Mouse (Mus musculus) C2C12 (cell line): Measurements from ENCODE around the gene Gm47791. TPM values are rescaled to one million over a fixed set of nuclear protein-coding genes. Genes with fewer than 3 reads are reported as not detected.
A peak's percentile ranks its signal among the peaks of the same experiment; 100 is the strongest.

Experiments
- H3K27me3 ChIP-seq: one replicate; pipeline ENCODE4 v1.6.1; 2011; ENCODE audit not compliant: control insufficient read depth, insufficient read depth, insufficient read length
- H3K36me3 ChIP-seq: one replicate; pipeline ENCODE4 v1.6.1; 2011; ENCODE audit not compliant: control insufficient read depth, insufficient read depth
- H3K4me3 ChIP-seq: one replicate; pipeline ENCODE4 v1.5.1; 2011; ENCODE audit warnings: mild to moderate bottlenecking, control low read depth; ENCODE audit not compliant: poor library complexity, insufficient read depth, severe bottlenecking
- H3K79me2 ChIP-seq: one replicate; pipeline ENCODE4 v1.6.1; 2011; ENCODE audit not compliant: control insufficient read depth, insufficient read depth
- H3K79me3 ChIP-seq: one replicate; pipeline ENCODE4 v1.6.1; 2011; ENCODE audit warnings: low read depth, control low read depth
- H3ac ChIP-seq: one replicate; pipeline ENCODE3; 2011; ENCODE audit warnings: low read depth; ENCODE audit not compliant: control insufficient read depth, insufficient read length
- CEBPB ChIP-seq: IDR thresholded peaks from one replicate; pipeline ENCODE4 v1.6.1; 2011; ENCODE audit warnings: low read depth, mild to moderate bottlenecking, control low read depth, moderate library complexity
- CTCF ChIP-seq: IDR thresholded peaks from one replicate; pipeline ENCODE4 v1.5.1; 2011; ENCODE audit not compliant: control insufficient read depth, insufficient read depth, insufficient read length
- FOSL1 ChIP-seq: IDR thresholded peaks from one replicate; pipeline ENCODE4 v1.8.0; 2011; ENCODE audit warnings: mild to moderate bottlenecking, low read length; ENCODE audit not compliant: poor library complexity, insufficient read depth, severe bottlenecking
- MAX ChIP-seq: IDR thresholded peaks from one replicate; pipeline ENCODE4 v1.6.1; 2011; ENCODE audit warnings: mild to moderate bottlenecking, control low read depth
- MYOD1 ChIP-seq: IDR thresholded peaks from one replicate; pipeline ENCODE4 v1.6.1; 2011; ENCODE audit warnings: low read depth; ENCODE audit not compliant: control insufficient read depth, insufficient read length
- MYOG ChIP-seq: IDR thresholded peaks from one replicate; pipeline ENCODE4 v1.6.1; 2011; ENCODE audit not compliant: control insufficient read depth, insufficient read length; ENCODE audit errors: extremely low read depth
- USF1 ChIP-seq: IDR thresholded peaks from one replicate; pipeline ENCODE4 v1.6.1; 2011; ENCODE audit warnings: low read depth, mild to moderate bottlenecking, control low read depth, moderate library complexity
- polyA plus RNA-seq: library from polyadenylated mRNA; unstranded; fragments of >200 nt; fragmentation: generic; extraction: Trizol; gene quantifications from one replicate; pipeline ENCODE4 v1.2.1, GENCODE M21; 2012; ENCODE audit warnings: missing spikeins

The Gm47791 gene
- polyA plus RNA-seq, 1 experiment, result not detected

DNA sequence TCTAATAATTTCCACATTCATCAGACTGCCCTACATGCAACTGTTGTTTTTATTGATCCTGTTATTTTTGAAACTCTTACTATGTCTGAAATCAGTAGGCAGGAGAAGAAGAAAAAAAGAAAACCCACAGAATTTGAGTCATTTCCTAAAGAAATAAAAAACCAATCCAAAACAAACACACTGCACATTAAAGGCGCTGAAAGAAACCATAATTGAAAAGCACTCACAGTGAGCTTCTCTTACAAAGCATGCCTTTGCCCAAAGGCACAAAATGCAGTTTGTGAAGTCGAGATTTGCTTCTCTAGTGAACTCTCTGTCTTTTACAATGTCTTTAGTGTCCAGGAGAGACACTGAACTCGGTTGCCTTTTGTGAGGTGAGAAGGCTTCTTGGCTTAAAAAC is 37.5 kb upstream of the Gm47791 start:
- no peaks in the 10 kb centered on the region for H3K79me2 ChIP-seq
- H3K4me3 ChIP-seq, result no peak overlapping the region
- H3K36me3 ChIP-seq, result no peaks in the 10 kb centered on the region
- peak overlapping the region; percentile 18 for H3ac ChIP-seq
- no peak for TF ChIP-seq MYOG
- TF ChIP-seq CEBPB, result no peak
- TF ChIP-seq MYOD1, result no peak
- TF ChIP-seq FOSL1, result peak; percentile 56
- TF ChIP-seq CTCF, result no peak
- TF ChIP-seq MAX, result peak; percentile 69
- TF ChIP-seq USF1, result no peak
- H3K27me3 ChIP-seq, result no peaks in the 10 kb centered on the region
- H3K79me3 ChIP-seq, result no peaks in the 10 kb centered on the region

DNA sequence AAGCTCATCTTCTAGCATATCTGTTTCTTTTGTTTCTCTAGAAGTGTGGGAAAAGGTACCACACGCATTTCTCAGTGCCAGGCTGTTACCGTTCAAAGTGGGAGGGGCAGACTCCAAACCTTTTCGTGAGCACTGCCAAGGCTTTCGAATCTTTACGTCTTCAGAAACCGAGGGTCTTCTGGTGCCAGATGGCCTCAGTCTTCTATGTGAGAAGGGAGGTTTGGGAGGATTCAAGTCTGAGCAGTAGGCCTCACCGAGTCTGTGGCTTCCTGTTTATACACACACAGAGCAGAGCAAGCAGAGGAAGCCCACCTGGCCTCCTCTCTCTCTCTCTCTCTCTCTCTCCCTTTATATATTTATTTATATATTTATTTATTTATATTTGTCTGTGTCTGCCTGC is 36.2 kb upstream of the Gm47791 start:
- no peaks in the 10 kb centered on the region for H3K79me3 ChIP-seq
- H3K36me3 ChIP-seq, result no peaks in the 10 kb centered on the region
- H3ac ChIP-seq, result no peak overlapping the region
- no peak overlapping the region for H3K4me3 ChIP-seq
- no peaks in the 10 kb centered on the region for H3K27me3 ChIP-seq
- TF ChIP-seq MAX (no peak), CEBPB (no peak), MYOG (no peak)
- H3K79me2 ChIP-seq, result no peaks in the 10 kb centered on the region

DNA sequence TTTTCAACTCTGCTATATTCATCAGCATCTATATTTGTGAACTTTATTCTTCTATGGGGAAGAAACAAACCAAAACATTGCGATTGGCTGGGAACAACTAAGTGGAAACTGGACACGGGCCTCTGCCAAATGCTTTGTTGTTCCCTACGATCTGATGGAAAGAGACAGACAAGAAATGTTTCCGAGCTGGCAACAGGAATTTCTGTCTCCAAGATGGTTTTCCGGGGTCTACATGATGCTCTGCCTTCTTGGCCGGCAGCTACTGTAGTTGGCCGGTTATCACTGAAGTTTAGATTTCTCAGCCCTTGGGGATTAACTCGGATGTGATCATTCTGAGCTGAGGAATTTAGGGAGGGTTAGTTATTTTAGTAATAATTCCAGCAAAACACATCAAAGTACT is 35.3 kb upstream of the Gm47791 start:
- H3K27me3 ChIP-seq, result no peaks in the 10 kb centered on the region
- H3K79me3 ChIP-seq, result no peaks in the 10 kb centered on the region
- no peak for TF ChIP-seq FOSL1
- no peak for TF ChIP-seq USF1
- no peak for TF ChIP-seq MYOD1
- no peak for TF ChIP-seq CEBPB
- no peak for TF ChIP-seq MAX
- TF ChIP-seq CTCF, result no peak
- TF ChIP-seq MYOG, result no peak
- H3K79me2 ChIP-seq, result no peaks in the 10 kb centered on the region
- H3K36me3 ChIP-seq, result no peaks in the 10 kb centered on the region
- no peak overlapping the region for H3K4me3 ChIP-seq
- no peak overlapping the region for H3ac ChIP-seq

DNA sequence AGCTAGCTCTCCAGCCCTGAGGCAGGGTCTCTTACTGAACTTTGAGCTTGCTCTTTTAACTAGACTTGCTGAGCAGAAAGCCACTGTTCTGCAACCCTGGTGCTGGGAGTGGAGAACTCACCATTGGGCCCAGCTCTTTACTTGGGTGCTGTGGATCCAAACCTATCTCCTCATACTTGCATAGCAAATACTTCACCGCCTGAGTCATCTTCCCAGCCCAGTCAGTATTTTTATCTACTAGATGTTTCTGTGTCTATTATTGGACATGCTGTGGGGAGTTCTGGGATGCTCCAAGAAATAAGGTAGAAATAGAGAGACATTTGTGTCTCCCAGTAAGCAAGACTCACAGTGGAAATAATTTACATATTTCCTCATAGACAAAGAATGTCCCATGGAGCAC is 33.0 kb upstream of the Gm47791 start:
- no peaks in the 10 kb centered on the region for H3K27me3 ChIP-seq
- TF ChIP-seq USF1 (no peak), FOSL1 (no peak), MAX (no peak), CTCF (no peak), MYOD1 (no peak), CEBPB (no peak), MYOG (no peak)

GRCm38 (mm10) chr1:82803608-82804007 is 32.6 kb upstream of the Gm47791 start:
- TF ChIP-seq MAX, result no peak
- TF ChIP-seq FOSL1, result no peak
- peak; percentile 67 for TF ChIP-seq CTCF

More for the DNA sequence above, 33.0 kb upstream of the Gm47791 start:
- no peak overlapping the region for H3ac ChIP-seq
- H3K4me3 ChIP-seq, result no peak overlapping the region
- H3K36me3 ChIP-seq, result no peaks in the 10 kb centered on the region
- H3K79me2 ChIP-seq, result no peaks in the 10 kb centered on the region
- H3K79me3 ChIP-seq, result no peaks in the 10 kb centered on the region

DNA sequence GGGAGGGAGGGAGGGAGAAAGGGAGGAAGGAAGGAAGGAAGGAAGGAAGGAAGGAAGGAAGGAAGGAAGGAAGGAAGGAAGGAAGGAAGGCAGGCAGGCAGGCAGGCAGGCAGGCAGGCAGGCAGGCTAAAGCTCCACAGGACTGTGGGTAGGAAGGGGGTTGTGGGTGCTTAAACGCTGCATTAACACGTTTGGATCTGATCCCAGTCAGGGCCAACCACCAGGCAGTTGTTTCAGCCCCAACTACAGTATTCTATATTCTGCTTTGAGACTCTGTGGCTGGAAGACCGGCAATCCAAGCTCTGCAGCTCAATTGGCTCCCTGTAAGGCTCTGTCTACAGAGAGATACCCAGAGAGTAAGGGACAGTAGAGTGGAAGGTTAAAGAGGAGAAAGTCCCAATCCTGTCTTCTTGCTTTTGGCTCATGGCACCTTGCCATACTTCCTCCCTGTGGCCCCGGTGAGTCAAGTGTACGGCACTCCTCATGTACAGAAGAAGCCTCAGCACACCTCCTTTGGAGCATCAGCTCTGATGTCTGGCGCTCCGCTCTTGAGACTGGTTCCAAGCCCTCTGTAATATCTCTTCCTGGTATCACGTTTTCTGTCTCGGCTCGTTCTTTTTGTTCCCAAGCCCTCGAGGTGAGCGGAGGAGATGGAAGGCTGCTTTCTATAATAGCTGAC is 30.2 kb upstream of the Gm47791 start:
- TF ChIP-seq CEBPB (no peak), MAX (no peak), USF1 (no peak), FOSL1 (no peak), MYOD1 (no peak), CTCF (no peak), MYOG (no peak)
- Histone ChIP-seq H3K4me3 (no peak overlapping the region), H3ac (no peak overlapping the region), H3K79me3 (no peaks in the 10 kb centered on the region), H3K36me3 (no peaks in the 10 kb centered on the region), H3K27me3 (no peaks in the 10 kb centered on the region), H3K79me2 (no peaks in the 10 kb centered on the region)

More at GRCm38 (mm10) chr1:82803608-82804007, 32.6 kb upstream of the Gm47791 start:
- no peaks in the 10 kb centered on the region for H3K27me3 ChIP-seq
- H3K79me2 ChIP-seq, result no peaks in the 10 kb centered on the region
- no peaks in the 10 kb centered on the region for H3K36me3 ChIP-seq
- no peak overlapping the region for H3K4me3 ChIP-seq
- H3ac ChIP-seq, result no peak overlapping the region
- no peaks in the 10 kb centered on the region for H3K79me3 ChIP-seq
